Mouse (Mus musculus) neural tube, embryonic 14.5 days (tissue): ENCODE results near the gene Depdc5. TPM values are rescaled to one million over a fixed set of nuclear protein-coding genes. Genes with fewer than 3 reads are reported as not detected.

Experiments used
- ATAC-seq: fragments of 200-750 bp; cut with Nextera tagmentation; 2 replicates; pipeline ENCODE4 v1.8.0; 2017; ENCODE audit warnings: low read depth, mild to moderate bottlenecking, moderate TSS enrichment, moderate library complexity
- H3K27ac ChIP-seq: fragments of 300-500 bp; sonication (generic); 2 replicates; pipeline ENCODE4 v1.5.1; 2014; ENCODE audit warnings: low read depth, mild to moderate bottlenecking, control low read depth, low read length, moderate library complexity, mixed read lengths
- H3K27me3 ChIP-seq: fragments of 300-500 bp; sonication (generic); 2 replicates; pipeline ENCODE4 v1.6.1; 2014; ENCODE audit warnings: low read length; ENCODE audit not compliant: control insufficient read depth, insufficient read depth
- H3K36me3 ChIP-seq: fragments of 300-500 bp; sonication (generic); 2 replicates; pipeline ENCODE4 v1.6.1; 2014; ENCODE audit warnings: low read length, mixed read lengths; ENCODE audit not compliant: control insufficient read depth, insufficient read depth
- H3K4me1 ChIP-seq: fragments of 300-500 bp; sonication (generic); 2 replicates; pipeline ENCODE4 v1.6.1; 2014; ENCODE audit warnings: low read length; ENCODE audit not compliant: control insufficient read depth, insufficient read depth
- H3K4me2 ChIP-seq: fragments of 300-500 bp; sonication (generic); 2 replicates; pipeline ENCODE4 v1.6.1; 2014; ENCODE audit warnings: mild to moderate bottlenecking, low read depth, low read length, control low read depth
- H3K4me3 ChIP-seq: fragments of 300-500 bp; sonication (generic); 2 replicates; pipeline ENCODE4 v1.5.1; 2014; ENCODE audit warnings: low read depth, low read length, control low read depth, mixed read lengths
- H3K9ac ChIP-seq: fragments of 300-500 bp; sonication (generic); replicated peaks from 2 replicates; pipeline ENCODE4 v1.6.1; 2014; ENCODE audit warnings: low read depth, mild to moderate bottlenecking, control low read depth, low read length, mixed read lengths
- H3K9me3 ChIP-seq: fragments of 300-500 bp; sonication (generic); 2 replicates; pipeline ENCODE4 v1.6.1; 2016; ENCODE audit warnings: low read length; ENCODE audit not compliant: control insufficient read depth
- whole genome bisulfite sequencing: fragments of 180-500 bp; shearing (Covaris S2); extraction: QIAGEN DNeasy Blood & Tissue Kit; methylation state at CpG from one replicate; pipeline ENCODE4 v1.1.7; 2014; 5-methylcytosine and 5-hydroxymethylcytosine counted together
- polyA plus RNA-seq: library from polyadenylated mRNA; unstranded; fragments of >200 nt; fragmentation: Nextera tagmentation; extraction: Ambion mirVana; gene quantifications from 2 replicates; pipeline ENCODE4 v1.2.1, GENCODE M21; 2014

The Depdc5 gene
- polyA plus RNA-seq, 1 experiment from 2014 or later, result 25.9 TPM

DNA sequence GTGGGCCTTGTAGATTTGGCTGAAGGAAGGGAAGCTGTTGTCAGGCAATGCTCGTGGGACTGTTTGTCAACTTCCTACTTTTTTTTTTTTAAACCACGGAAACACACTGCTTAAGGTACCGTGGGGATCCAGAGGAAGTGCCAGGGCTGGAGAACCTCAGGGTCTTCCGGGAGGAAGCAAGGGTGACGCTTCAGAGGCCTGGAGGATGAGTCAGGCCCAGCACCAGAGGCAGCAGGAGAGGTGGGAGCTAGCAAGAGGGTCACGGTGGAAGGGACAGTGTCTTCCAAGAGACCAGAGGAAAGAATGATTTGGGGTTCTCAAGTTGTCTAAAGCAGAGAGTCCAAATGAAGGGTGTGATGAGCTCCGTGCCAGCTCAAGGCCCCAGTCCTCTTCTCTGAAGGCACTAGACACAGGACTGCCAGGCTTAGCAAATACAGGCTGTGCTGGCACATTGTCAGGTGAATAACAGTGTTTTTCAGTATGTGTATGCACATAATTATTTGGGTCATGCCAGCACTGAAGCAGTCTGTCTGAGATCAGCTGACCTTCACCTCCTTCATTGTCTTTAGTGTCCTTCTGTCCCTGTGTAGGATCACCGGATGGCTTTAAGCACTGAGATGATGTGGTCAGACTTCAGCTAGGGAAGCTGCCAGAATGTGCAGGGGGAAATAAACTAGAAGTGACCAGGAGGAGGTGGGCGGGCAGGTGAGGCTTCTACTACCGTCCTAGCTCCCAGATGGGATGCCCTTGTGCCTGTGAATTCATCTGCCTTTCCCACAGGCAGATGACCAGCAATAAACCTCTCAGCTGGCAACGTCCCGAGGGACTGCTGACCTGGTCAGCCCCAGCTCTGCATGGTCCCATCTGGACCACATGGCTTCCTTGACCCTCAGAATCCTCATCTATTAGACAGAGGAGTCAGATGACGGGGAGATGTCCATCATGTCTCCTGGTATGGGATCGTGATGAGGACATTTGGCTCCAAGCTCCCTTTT lies 146.6 kb downstream of the Depdc5 start:
- H3K27me3 ChIP-seq, result no peaks in the 10 kb centered on the region
- no peak overlapping the region for H3K9ac ChIP-seq
- H3K4me1 ChIP-seq, result peaks cover 26% of the 10 kb centered on the region
- H3K4me3 ChIP-seq, result no peak overlapping the region
- no peaks in the 10 kb centered on the region for H3K9me3 ChIP-seq
- peak overlapping the region; percentile 82 for H3K27ac ChIP-seq
- ATAC-seq, result no peak
- no peaks in the 10 kb centered on the region for H3K36me3 ChIP-seq
- H3K4me2 ChIP-seq, result no peak overlapping the region
- 73% methylated on average over 14 of the region's 14 CpGs for WGBS

DNA sequence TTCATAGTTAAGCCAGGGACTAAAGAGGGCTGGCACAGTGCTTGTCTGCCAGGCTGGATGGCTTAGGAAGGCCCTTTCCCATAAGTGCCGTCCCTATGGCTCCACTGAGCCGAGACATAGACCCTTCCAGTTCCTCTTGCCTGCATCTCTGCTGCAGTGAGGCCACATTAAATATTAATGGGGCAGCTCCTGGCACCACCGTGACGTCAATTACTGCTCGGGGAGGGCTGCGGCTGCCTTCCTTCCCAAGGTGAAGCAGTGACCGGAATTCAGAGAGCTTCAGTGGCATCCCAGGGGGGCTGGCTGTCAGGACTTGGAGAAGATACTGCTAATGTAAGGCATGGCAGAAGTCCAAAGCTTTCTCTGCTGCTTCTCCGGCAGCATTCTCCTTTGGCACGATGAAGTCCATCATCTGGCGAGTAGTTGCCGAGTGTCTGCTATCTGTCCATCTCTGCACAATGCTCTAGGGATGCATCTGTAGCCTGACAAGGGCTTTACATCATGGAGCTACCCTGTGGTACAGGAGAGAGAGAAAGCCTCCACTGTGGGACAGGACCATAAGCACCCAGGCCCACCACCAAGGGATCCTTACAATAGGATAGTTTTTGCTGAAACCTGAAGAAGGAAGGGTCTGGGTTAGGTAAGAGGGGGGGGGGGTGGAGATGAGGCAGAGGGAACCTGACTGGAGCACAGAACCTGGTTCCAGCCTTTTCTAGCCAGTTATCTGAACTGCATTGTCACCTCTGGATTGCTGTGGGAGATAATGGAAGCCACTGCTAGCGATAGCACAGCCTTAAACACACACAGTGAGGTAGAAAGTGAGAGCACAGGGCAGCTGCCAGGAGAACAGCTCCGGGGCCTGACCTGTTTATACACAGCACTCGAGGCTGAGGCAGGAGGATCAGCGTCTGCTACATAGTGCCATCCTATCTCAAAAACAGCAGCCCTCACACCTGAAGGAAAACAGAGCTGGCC lies 147.9 kb downstream of the Depdc5 start:
- H3K27ac ChIP-seq, result peak overlapping the region; percentile 82
- H3K4me1 ChIP-seq, result peaks cover 20% of the 10 kb centered on the region
- no peak overlapping the region; the same call in 1 of the 2 replicates for H3K4me2 ChIP-seq
- H3K9ac ChIP-seq, result no peak overlapping the region; the same call in 1 of the 2 replicates
- 30% methylated on average over 15 of the region's 15 CpGs for WGBS
- no peaks in the 10 kb centered on the region for H3K36me3 ChIP-seq
- no peak overlapping the region for H3K4me3 ChIP-seq
- no peaks in the 10 kb centered on the region for H3K27me3 ChIP-seq
- peak; percentile 78 for ATAC-seq
- no peaks in the 10 kb centered on the region for H3K9me3 ChIP-seq

GRCm38 (mm10) chr5:33014096-33014495 lies 150.6 kb downstream of the Depdc5 start:
- no peak for ATAC-seq
- Histone ChIP-seq H3K4me3 (no peak overlapping the region), H3K9me3 (no peaks in the 10 kb centered on the region), H3K4me1 (peaks cover 22% of the 10 kb centered on the region), H3K27ac (no peak overlapping the region), H3K36me3 (no peaks in the 10 kb centered on the region), H3K9ac (no peak overlapping the region), H3K4me2 (no peak overlapping the region), H3K27me3 (no peaks in the 10 kb centered on the region)
- WGBS, result 75% methylated on average over 1 of the region's 1 CpGs

DNA sequence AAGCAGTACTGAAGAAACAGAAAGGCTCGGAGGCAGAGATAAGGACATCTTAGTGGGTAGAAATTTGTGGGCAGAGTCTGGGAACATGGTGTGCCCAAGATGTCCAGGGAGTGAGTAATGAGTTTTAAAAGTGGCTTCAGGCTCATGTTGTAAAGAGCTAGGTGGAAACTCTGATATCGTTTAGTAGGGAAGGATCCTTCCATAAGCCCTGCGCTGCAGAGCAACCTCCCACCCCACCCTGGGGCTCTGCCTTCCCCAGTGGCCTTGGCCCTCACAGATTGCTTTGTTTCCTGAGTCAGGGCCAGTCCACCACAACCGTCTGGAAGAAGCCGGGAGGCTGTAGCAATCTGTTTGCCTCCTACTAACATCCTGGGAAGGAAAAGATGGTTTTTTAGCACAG lies 152.1 kb downstream of the Depdc5 start:
- Histone ChIP-seq H3K9ac (no peak overlapping the region), H3K9me3 (no peaks in the 10 kb centered on the region), H3K27ac (no peak overlapping the region), H3K4me3 (no peak overlapping the region), H3K36me3 (no peaks in the 10 kb centered on the region), H3K4me2 (no peak overlapping the region), H3K4me1 (peaks cover 26% of the 10 kb centered on the region), H3K27me3 (no peaks in the 10 kb centered on the region)
- no peak for ATAC-seq
- WGBS, result 80% methylated on average over 5 of the region's 5 CpGs

DNA sequence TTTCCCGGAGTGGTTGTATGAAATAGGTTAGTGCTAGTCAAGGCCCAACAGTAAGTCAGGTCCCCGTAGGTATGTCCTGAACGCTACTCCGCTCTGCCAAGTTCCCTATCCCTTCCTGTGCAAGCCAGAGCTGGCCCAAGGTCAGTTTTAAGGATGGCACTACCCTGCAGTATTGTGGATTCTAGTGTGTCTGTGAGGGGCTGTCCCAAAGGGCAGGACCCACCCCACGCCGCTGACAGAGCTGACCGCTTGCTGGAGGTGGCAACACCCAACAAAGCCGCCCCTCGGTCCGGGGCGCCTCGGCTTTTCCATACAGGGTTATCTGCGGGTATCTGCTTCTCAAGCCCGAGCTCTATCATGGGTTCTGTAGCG lies 154.7 kb downstream of the Depdc5 start:
- Histone ChIP-seq H3K9ac (peak overlapping the region; percentile 84), H3K36me3 (no peaks in the 10 kb centered on the region; the same call in 1 of the 2 replicates), H3K4me1 (peaks cover 36% of the 10 kb centered on the region), H3K27ac (peak overlapping the region; percentile 99), H3K4me3 (peak overlapping the region; percentile 86), H3K4me2 (peak overlapping the region; percentile 87), H3K9me3 (no peaks in the 10 kb centered on the region), H3K27me3 (no peaks in the 10 kb centered on the region)
- WGBS, result 1% methylated on average over 15 of the region's 15 CpGs
- no peak for ATAC-seq

GRCm38 (mm10) chr5:33018561-33019425 lies 155.3 kb downstream of the Depdc5 start, which contains the start of gene Ywhah:
TSS of gene Ywhah (plus strand) at chr5:33018816.
- Histone ChIP-seq H3K4me2 (peak within 1 kb of the TSS; percentile 87), H3K27ac (peak within 1 kb of the TSS; percentile 99), H3K27me3 (no peaks in the 10 kb centered on the region), H3K4me3 (peak within 1 kb of the TSS; percentile 86), H3K4me1 (peaks cover 41% of the 10 kb centered on the region), H3K36me3 (no peaks in the 10 kb centered on the region; the same call in 1 of the 2 replicates), H3K9me3 (no peaks in the 10 kb centered on the region), H3K9ac (peak within 1 kb of the TSS; percentile 97)
- ATAC-seq, result peak; percentile 96
- under 1% methylated on average over 86 of the region's 121 CpGs for WGBS

DNA sequence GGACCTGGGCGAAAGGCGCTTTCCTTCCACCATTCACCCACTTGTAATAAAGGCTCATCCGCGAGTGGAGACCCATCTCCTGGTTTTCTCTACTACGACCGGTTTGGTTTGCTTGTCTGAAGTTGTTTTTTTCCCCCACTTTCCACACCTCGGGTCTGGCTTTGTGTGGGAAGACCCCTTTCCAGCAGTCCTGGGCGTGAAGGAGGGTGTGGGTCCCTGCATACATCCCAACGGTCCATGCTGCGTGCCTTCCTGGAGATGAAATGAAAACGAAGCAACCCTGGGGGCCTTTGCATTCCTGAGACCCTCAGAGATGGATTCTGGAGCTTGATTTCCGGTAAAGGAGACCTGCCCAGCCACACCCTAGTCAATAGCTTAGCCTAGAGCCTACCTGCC lies 155.9 kb downstream of the Depdc5 start:
- Histone ChIP-seq H3K27ac (peak overlapping the region; percentile 99), H3K9me3 (no peaks in the 10 kb centered on the region), H3K4me1 (peaks cover 47% of the 10 kb centered on the region), H3K36me3 (peaks cover 3% of the 10 kb centered on the region; the same call in 1 of the 2 replicates), H3K4me3 (peak overlapping the region; percentile 86), H3K27me3 (no peaks in the 10 kb centered on the region), H3K9ac (peak overlapping the region; percentile 97), H3K4me2 (peak overlapping the region; percentile 87)
- ATAC-seq, result no peak
- 1% methylated on average over 12 of the region's 12 CpGs for WGBS

DNA sequence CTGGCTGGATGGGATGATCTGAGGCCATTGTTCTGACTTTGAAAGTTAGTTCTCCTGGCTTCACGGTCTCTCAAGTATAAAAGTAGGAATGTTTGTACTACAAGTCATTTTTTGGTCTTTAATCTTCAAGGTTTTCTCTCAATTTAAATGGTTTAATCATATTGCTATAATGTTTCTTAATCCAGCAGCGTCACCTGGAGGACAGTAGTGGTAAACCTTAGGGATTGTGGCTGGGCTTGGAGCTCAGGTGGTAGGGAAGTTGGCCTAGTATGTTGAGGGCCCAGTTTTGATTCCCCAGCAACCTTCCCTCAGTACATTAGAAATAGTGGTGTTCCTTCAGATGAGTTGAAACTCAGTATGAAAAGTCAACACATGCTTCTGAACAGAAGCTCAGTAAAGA lies 158.1 kb downstream of the Depdc5 start:
- Histone ChIP-seq H3K36me3 (peaks cover 3% of the 10 kb centered on the region; the same call in 1 of the 2 replicates), H3K27me3 (no peaks in the 10 kb centered on the region), H3K27ac (no peak overlapping the region), H3K4me2 (peak overlapping the region; percentile 37), H3K4me1 (peaks cover 47% of the 10 kb centered on the region), H3K9me3 (no peaks in the 10 kb centered on the region), H3K4me3 (no peak overlapping the region), H3K9ac (no peak overlapping the region)
- no peak for ATAC-seq
- WGBS, result 90% methylated on average over 2 of the region's 2 CpGs
